Mouse (Mus musculus) liver, postnatal 0 days (tissue): ENCODE data around the gene Akap5.

Source experiments
- CTCF ChIP-seq: sonication (generic); IDR thresholded peaks from 2 replicates; pipeline ENCODE4 v1.5.1; 2016; ENCODE audit warnings: antibody characterized with exemption, low read depth
- EP300 ChIP-seq: IDR thresholded peaks from 2 replicates; pipeline ENCODE4 v1.6.1; 2016; ENCODE audit warnings: antibody characterized with exemption, low read depth, mild to moderate bottlenecking

- no peak for TF ChIP-seq CTCF
- TF ChIP-seq EP300: no peak
Observed at GRCm38 (mm10) chr12:76285418-76285817, 39.3 kb upstream of the Akap5 start.
